ENCODE assay signal across 8 mouse cellular contexts in genomic region chr2:105016967-105017287, GRCm38 (mm10). TPM values are rescaled to one million over a fixed set of nuclear protein-coding genes. Genes with fewer than 3 reads are reported as not detected.
DNase-seq lines count a peak whose midpoint lies in the region; ATAC-seq and TF ChIP-seq lines count a peak whose summit lies in the region.

Eif3m (minus strand) TSS chr2:105017080.

- TF ChIP-seq POLR2A in CH12.LX (IDR thresholded peaks at IDR 0.05; ENCODE audit: low read depth, low read length) = peak; percentile 85

- H3K36me3 ChIP-seq in CH12.LX (replicated peaks in 1 of 2; ENCODE audit: control insufficient read depth in 1 of 2, insufficient read depth in 1 of 2, low read length in 1 of 2) = peaks cover 15 to 26% of the 10 kb centered on the region in 2 experiments
- H3K36me3 ChIP-seq in forebrain, embryonic 11.5 days (ENCODE audit: control insufficient read depth, insufficient read depth, low read length) = peaks cover 2% of the 10 kb centered on the region; the same call in 1 of the 2 replicates
- H3K36me3 ChIP-seq in heart, embryonic 16.5 days (ENCODE audit: control insufficient read depth, insufficient read depth) = peaks cover 11% of the 10 kb centered on the region
- H3K36me3 ChIP-seq in liver, embryonic 15.5 days (replicated peaks) = peaks cover 23% of the 10 kb centered on the region
- peaks cover 20% of the 10 kb centered on the region for H3K36me3 ChIP-seq in neural tube, embryonic 12.5 days

- peak within 1 kb of the TSS; percentile 23 for H3K27ac ChIP-seq in CH12.LX (ENCODE audit: insufficient read depth, low read depth)
- H3K27ac ChIP-seq in forebrain, embryonic 11.5 days (ENCODE audit: low read depth, low read length) = 0 out of 2 replicates have a peak within 1 kb of the TSS, but pooled peaks have one; percentile 51
- H3K27ac ChIP-seq in heart, embryonic 16.5 days (ENCODE audit: low read length) = peak within 1 kb of the TSS; percentile 62
- peak within 1 kb of the TSS; percentile 77 for H3K27ac ChIP-seq in liver, embryonic 15.5 days (replicated peaks)
- no peak within 1 kb of the TSS for H3K27ac ChIP-seq in neural tube, embryonic 12.5 days

- no peak for TF ChIP-seq RAD21 in CH12.LX (IDR thresholded peaks at IDR 0.05; ENCODE audit: low read depth, low read length)

- DNase-seq in CH12.LX (ENCODE audit: extremely low read depth) = peak; percentile 94
- DNase-seq in c-Kit-positive CD71-positive TER-119-negative erythroid progenitor cells, embryonic 14.5 days (ENCODE audit: low read depth) = peak; percentile 88
- DNase-seq in forebrain, embryonic 11.5 days (ENCODE audit: low spot score) = peak; percentile 94
- peak; percentile 96 to 97 for DNase-seq in kidney, postnatal 36 days
- DNase-seq in telencephalon, adult 2 months (ENCODE audit: low read depth, low spot score) = peak; percentile 84

- dilution Hi-C loops in CH12.LX (cut with MboI; ENCODE audit: extremely low pct_ligation_motif_present, extremely low pct_unique_long_range_greater_than_20kb, low sequenced_read_pairs) = no loop called here

- ATAC-seq in forebrain, embryonic 11.5 days (replicated peaks; ENCODE audit: low FRiP score) = peak; percentile 100
- peak; percentile 98 for ATAC-seq in heart, embryonic 16.5 days (replicated peaks; ENCODE audit: extremely low read depth, insufficient read depth, low FRiP score)
- peak; percentile 98 for ATAC-seq in liver, embryonic 15.5 days (ENCODE audit: insufficient read depth)
- ATAC-seq in neural tube, embryonic 12.5 days (ENCODE audit: low FRiP score, low read depth) = peak; percentile 100

- peaks cover 2 to 22% of the 10 kb centered on the region in 2 experiments; a peak in 3 of 4 replicates for H3K4me1 ChIP-seq in CH12.LX (ENCODE audit: control insufficient read depth in 1 of 2, insufficient read depth in 2 of 2)
- H3K4me1 ChIP-seq in forebrain, embryonic 11.5 days (replicated peaks; ENCODE audit: control insufficient read depth, insufficient read depth, low read length) = no peaks in the 10 kb centered on the region; the same call in 1 of the 2 replicates
- peaks cover 11% of the 10 kb centered on the region for H3K4me1 ChIP-seq in heart, embryonic 16.5 days (ENCODE audit: control insufficient read depth, insufficient read depth, low read length)
- peaks cover 39% of the 10 kb centered on the region for H3K4me1 ChIP-seq in liver, embryonic 15.5 days (replicated peaks)
- peaks cover 12% of the 10 kb centered on the region for H3K4me1 ChIP-seq in neural tube, embryonic 12.5 days

- no peak for TF ChIP-seq CTCF in CH12.LX (conservative IDR thresholded peaks at IDR 0.05 in 1 of 2, IDR thresholded peaks at IDR 0.05 in 1 of 2; ENCODE audit: low read depth in 2 of 2, low read length in 2 of 2)

- H3K9ac ChIP-seq in CH12.LX (ENCODE audit: insufficient read depth, low read depth) = peak within 1 kb of the TSS; percentile 89
- peak within 1 kb of the TSS; percentile 86 for H3K9ac ChIP-seq in forebrain, embryonic 11.5 days (ENCODE audit: low read length)
- peak within 1 kb of the TSS; percentile 85 for H3K9ac ChIP-seq in heart, embryonic 16.5 days (ENCODE audit: low read length)
- peak within 1 kb of the TSS; percentile 87 for H3K9ac ChIP-seq in liver, embryonic 15.5 days
- H3K9ac ChIP-seq in neural tube, embryonic 12.5 days = peak within 1 kb of the TSS; percentile 83

- in situ Hi-C loops in CH12.LX (cut with MboI; ENCODE audit: low pct_ligation_motif_present, low pct_unique_long_range_greater_than_20kb, low sequenced_read_pairs) = no loop called here

- no peaks in the 10 kb centered on the region for H3K9me3 ChIP-seq in CH12.LX (replicated peaks; ENCODE audit: low read length)
- H3K9me3 ChIP-seq in forebrain, embryonic 11.5 days (ENCODE audit: control insufficient read depth, low read length) = no peaks in the 10 kb centered on the region
- H3K9me3 ChIP-seq in heart, embryonic 16.5 days (replicated peaks; ENCODE audit: control insufficient read depth, low read length) = no peaks in the 10 kb centered on the region
- H3K9me3 ChIP-seq in liver, embryonic 15.5 days (replicated peaks) = no peaks in the 10 kb centered on the region
- H3K9me3 ChIP-seq in neural tube, embryonic 12.5 days = no peaks in the 10 kb centered on the region

- peak within 1 kb of the TSS; percentile 72 to 99 (median 97) for H3K4me3 ChIP-seq in CH12.LX (replicated peaks in 1 of 3; ENCODE audit: low read depth in 2 of 3, low read length in 2 of 3, poor library complexity in 1 of 3)
- peak within 1 kb of the TSS; percentile 92 for H3K4me3 ChIP-seq in forebrain, embryonic 11.5 days (ENCODE audit: low read depth, low read length)
- peak within 1 kb of the TSS; percentile 86 for H3K4me3 ChIP-seq in heart, embryonic 16.5 days (ENCODE audit: low read length)
- H3K4me3 ChIP-seq in liver, embryonic 15.5 days (replicated peaks) = peak within 1 kb of the TSS; percentile 81
- H3K4me3 ChIP-seq in neural tube, embryonic 12.5 days = peak within 1 kb of the TSS; percentile 92

- TF ChIP-seq EP300 in CH12.LX (IDR thresholded peaks at IDR 0.05; ENCODE audit: low read length) = no peak

- 0% methylated on average over 25 of the region's 25 CpGs for WGBS in forebrain, embryonic 11.5 days
- under 1% methylated on average over 24 of the region's 25 CpGs for WGBS in heart, embryonic 16.5 days
- WGBS in liver, embryonic 15.5 days (ENCODE audit: insufficient replicate concordance) = 0% methylated on average over 25 of the region's 25 CpGs
- under 1% methylated on average over 25 of the region's 25 CpGs for WGBS in neural tube, embryonic 12.5 days

- peaks cover 33% of the 10 kb centered on the region for H3K79me2 ChIP-seq in CH12.LX (replicated peaks; ENCODE audit: control insufficient read depth, extremely low read depth, insufficient read depth, poor library complexity, severe bottlenecking)

- H3K27me3 ChIP-seq in CH12.LX (replicated peaks) = no peaks in the 10 kb centered on the region
- no peaks in the 10 kb centered on the region for H3K27me3 ChIP-seq in forebrain, embryonic 11.5 days (ENCODE audit: control insufficient read depth, insufficient read depth, low read length)
- no peaks in the 10 kb centered on the region for H3K27me3 ChIP-seq in heart, embryonic 16.5 days (ENCODE audit: control insufficient read depth, insufficient read depth, low read length)
- H3K27me3 ChIP-seq in liver, embryonic 15.5 days = no peaks in the 10 kb centered on the region
- no peaks in the 10 kb centered on the region for H3K27me3 ChIP-seq in neural tube, embryonic 12.5 days (replicated peaks)

- peak within 1 kb of the TSS; percentile 82 for H3K4me2 ChIP-seq in CH12.LX (ENCODE audit: insufficient read depth, low read depth, poor library complexity, severe bottlenecking)
- H3K4me2 ChIP-seq in forebrain, embryonic 11.5 days (ENCODE audit: low read depth, low read length, severe bottlenecking) = peak within 1 kb of the TSS; percentile 69
- H3K4me2 ChIP-seq in heart, embryonic 16.5 days (ENCODE audit: low read depth, low read length) = peak within 1 kb of the TSS; percentile 94
- H3K4me2 ChIP-seq in liver, embryonic 15.5 days = peak within 1 kb of the TSS; percentile 79
- H3K4me2 ChIP-seq in neural tube, embryonic 12.5 days (replicated peaks) = peak within 1 kb of the TSS; percentile 86

TF ChIP-seq in CH12.LX, 34 proteins besides CTCF, POLR2A, EP300 and RAD21 (continues in another document):
- TF ChIP-seq E2F4 (IDR thresholded peaks at IDR 0.05; ENCODE audit: insufficient replicate concordance, low read depth, low read length) (0 out of 2 replicates have a peak, but pooled peaks have one; percentile 50), SMC3 (IDR thresholded peaks at IDR 0.05; ENCODE audit: low read depth, low read length) (no peak), HCFC1 (IDR thresholded peaks at IDR 0.05; ENCODE audit: low read depth, low read length) (peak; percentile 92), ZKSCAN1 (IDR thresholded peaks at IDR 0.05; ENCODE audit: borderline replicate concordance, low read depth, low read length) (no peak), ZNF384 (IDR thresholded peaks at IDR 0.05; ENCODE audit: low read depth, low read length) (no peak), BHLHE40 (IDR thresholded peaks at IDR 0.05; ENCODE audit: low read depth, low read length) (no peak), ZMIZ1 (IDR thresholded peaks at IDR 0.05; ENCODE audit: low read depth, low read length) (no peak), ZC3H11A (IDR thresholded peaks at IDR 0.05; ENCODE audit: low read depth, low read length) (no peak), UBTF (IDR thresholded peaks at IDR 0.05; ENCODE audit: low read depth, low read length) (peak; percentile 79; the same call in 1 of the 2 replicates), CHD1 (IDR thresholded peaks at IDR 0.05; ENCODE audit: low read depth, low read length) (no peak), TCF12 (IDR thresholded peaks at IDR 0.05; ENCODE audit: low read depth, low read length) (peak; percentile 72), PAX5 (IDR thresholded peaks at IDR 0.05; ENCODE audit: low read length) (no peak), MAZ (IDR thresholded peaks at IDR 0.05; ENCODE audit: low read depth, low read length) (no peak), MEF2A (IDR thresholded peaks at IDR 0.05; ENCODE audit: borderline replicate concordance, low read depth, low read length) (peak; percentile 66; the same call in 1 of the 2 replicates), TBP (conservative IDR thresholded peaks at IDR 0.05; ENCODE audit: low read depth, low read length) (peak; percentile 69; the same call in 1 of the 2 replicates), MAX (IDR thresholded peaks at IDR 0.05; ENCODE audit: low read length) (peak; percentile 70), CHD2 (IDR thresholded peaks at IDR 0.05; ENCODE audit: low read length) (peak; percentile 90), IRF4 (IDR thresholded peaks at IDR 0.05; ENCODE audit: low read depth, low read length) (peak; percentile 55; the same call in 1 of the 2 replicates), ETS1 (conservative IDR thresholded peaks at IDR 0.05; ENCODE audit: low read depth, low read length) (no peak), MYC (IDR thresholded peaks at IDR 0.05; ENCODE audit: low read depth, low read length) (peak; percentile 84; the same call in 1 of the 2 replicates), ELF1 (IDR thresholded peaks at IDR 0.05; ENCODE audit: low read depth, low read length) (peak; percentile 92), KAT2A (IDR thresholded peaks at IDR 0.05; ENCODE audit: insufficient replicate concordance, low read length) (peak; percentile 90; the same call in 1 of the 2 replicates)

RNA-seq across cellular contexts. Expression of gene Eif3m, which starts in this region (rescaled TPM):
- total RNA-seq in CH12.LX (2012; rRNA removed) (273 and 298 TPM in 2 replicates), CH12.LX (2014; rRNA removed) (558 and 637 TPM in 2 replicates)
- 233 and 268 TPM in 2 replicates for polyA plus RNA-seq in CH12.LX (2012; ENCODE audit: insufficient read length, low read depth)
- polyA plus RNA-seq in forebrain, embryonic 11.5 days (2014; fragmentation: Nextera tagmentation; extraction: Ambion mirVana) = 262 and 276 TPM in 2 replicates
- 197 and 214 TPM in 2 replicates for polyA plus RNA-seq in heart, embryonic 16.5 days (2015; fragmentation: Nextera tagmentation; extraction: Ambion mirVana)
- 123 and 131 TPM in 2 replicates for polyA plus RNA-seq in liver, embryonic 15.5 days (2015; fragmentation: Nextera tagmentation; extraction: Ambion mirVana)
- 226 and 232 TPM in 2 replicates for polyA plus RNA-seq in neural tube, embryonic 12.5 days (2016; fragmentation: Nextera tagmentation; extraction: Ambion mirVana)
